Mouse (Mus musculus): ENCODE measurements around the gene C1qtnf7. TPM values are rescaled to one million over a fixed set of nuclear protein-coding genes. Genes with fewer than 3 reads are reported as not detected.
A peak's percentile ranks its signal among the peaks of the same experiment; 100 is the strongest.

The C1qtnf7 gene
- polyA plus RNA-seq, 1 experiment from 2014 or later = 1.2 TPM

- ATAC-seq (ENCODE audit: low read depth) = no peak
- no peak overlapping the region for H3K27ac ChIP-seq (ENCODE audit: low read length)
- H3K27me3 ChIP-seq (ENCODE audit: control insufficient read depth, insufficient read depth, low read depth, low read length) = no peaks in the 10 kb centered on the region
- no peaks in the 10 kb centered on the region for H3K9me3 ChIP-seq (replicated peaks; ENCODE audit: control insufficient read depth, low read length)
- WGBS (ENCODE audit: insufficient replicate concordance) = 35% methylated on average over 4 of the region's 4 CpGs
- no peaks in the 10 kb centered on the region for H3K36me3 ChIP-seq (ENCODE audit: control insufficient read depth, insufficient read depth)
- H3K9ac ChIP-seq (ENCODE audit: low read depth, low read length) = no peak overlapping the region
- no peak overlapping the region for H3K4me3 ChIP-seq (ENCODE audit: low read depth, low read length)
- H3K4me1 ChIP-seq (ENCODE audit: control insufficient read depth, low read depth, low read length) = no peaks in the 10 kb centered on the region
- no peak overlapping the region for H3K4me2 ChIP-seq (ENCODE audit: low read depth, low read length)
Observed at GRCm38 (mm10) chr5:43550444-43550843, 35.1 kb downstream of the C1qtnf7 start.

GRCm38 (mm10) chr5:43554871-43555270, 39.5 kb downstream of the C1qtnf7 start:
- no peaks in the 10 kb centered on the region for H3K36me3 ChIP-seq (ENCODE audit: control insufficient read depth, insufficient read depth)
- ATAC-seq (ENCODE audit: low read depth) = no peak
- no peaks in the 10 kb centered on the region for H3K4me1 ChIP-seq (ENCODE audit: control insufficient read depth, low read depth, low read length)
- H3K9me3 ChIP-seq (replicated peaks; ENCODE audit: control insufficient read depth, low read length) = no peaks in the 10 kb centered on the region
- no peak overlapping the region for H3K9ac ChIP-seq (ENCODE audit: low read depth, low read length)
- no peak overlapping the region for H3K27ac ChIP-seq (ENCODE audit: low read length)
- no peak overlapping the region for H3K4me3 ChIP-seq (ENCODE audit: low read depth, low read length)
- H3K27me3 ChIP-seq (ENCODE audit: control insufficient read depth, insufficient read depth, low read depth, low read length) = no peaks in the 10 kb centered on the region
- no peak overlapping the region for H3K4me2 ChIP-seq (ENCODE audit: low read depth, low read length)
- WGBS (ENCODE audit: insufficient replicate concordance) = 29% methylated on average over 2 of the region's 2 CpGs

- H3K27ac ChIP-seq (ENCODE audit: low read length) = no peak overlapping the region
- no peak for ATAC-seq (ENCODE audit: low read depth)
- no peak overlapping the region for H3K4me3 ChIP-seq (ENCODE audit: low read depth, low read length)
- no peaks in the 10 kb centered on the region for H3K27me3 ChIP-seq (ENCODE audit: control insufficient read depth, insufficient read depth, low read depth, low read length)
- no peak overlapping the region for H3K9ac ChIP-seq (ENCODE audit: low read depth, low read length)
- H3K36me3 ChIP-seq (ENCODE audit: control insufficient read depth, insufficient read depth) = no peaks in the 10 kb centered on the region
- H3K4me1 ChIP-seq (ENCODE audit: control insufficient read depth, low read depth, low read length) = no peaks in the 10 kb centered on the region
- H3K9me3 ChIP-seq (replicated peaks; ENCODE audit: control insufficient read depth, low read length) = no peaks in the 10 kb centered on the region
- H3K4me2 ChIP-seq (ENCODE audit: low read depth, low read length) = no peak overlapping the region
- 71% methylated on average over 6 of the region's 6 CpGs for WGBS (ENCODE audit: insufficient replicate concordance)
Observed at GRCm38 (mm10) chr5:43555406-43555805, 40.1 kb downstream of the C1qtnf7 start.

- no peaks in the 10 kb centered on the region for H3K27me3 ChIP-seq (ENCODE audit: control insufficient read depth, insufficient read depth, low read depth, low read length)
- no peaks in the 10 kb centered on the region for H3K4me1 ChIP-seq (ENCODE audit: control insufficient read depth, low read depth, low read length)
- no peaks in the 10 kb centered on the region for H3K9me3 ChIP-seq (replicated peaks; ENCODE audit: control insufficient read depth, low read length)
- H3K9ac ChIP-seq (ENCODE audit: low read depth, low read length) = no peak overlapping the region
- 72% methylated on average over 5 of the region's 5 CpGs for WGBS (ENCODE audit: insufficient replicate concordance)
- no peak overlapping the region for H3K4me3 ChIP-seq (ENCODE audit: low read depth, low read length)
- no peaks in the 10 kb centered on the region for H3K36me3 ChIP-seq (ENCODE audit: control insufficient read depth, insufficient read depth)
- H3K27ac ChIP-seq (ENCODE audit: low read length) = no peak overlapping the region
- H3K4me2 ChIP-seq (ENCODE audit: low read depth, low read length) = no peak overlapping the region
- no peak for ATAC-seq (ENCODE audit: low read depth)
Observed at GRCm38 (mm10) chr5:43557436-43557835, 42.1 kb downstream of the C1qtnf7 start.

GRCm38 (mm10) chr5:43561639-43562252, 46.4 kb downstream of the C1qtnf7 start:
- H3K27ac ChIP-seq (ENCODE audit: low read length) = no peak overlapping the region
- ATAC-seq (ENCODE audit: low read depth) = no peak
- 13% methylated on average over 2 of the region's 2 CpGs for WGBS (ENCODE audit: insufficient replicate concordance)

GRCm38 (mm10) chr5:43569720-43570359, 54.5 kb downstream of the C1qtnf7 start:
- H3K4me3 ChIP-seq (ENCODE audit: low read depth, low read length) = no peak overlapping the region
- WGBS (ENCODE audit: insufficient replicate concordance) = 34% methylated on average over 3 of the region's 3 CpGs
- H3K4me2 ChIP-seq (ENCODE audit: low read depth, low read length) = no peak overlapping the region
- no peak overlapping the region for H3K9ac ChIP-seq (ENCODE audit: low read depth, low read length)
- no peaks in the 10 kb centered on the region for H3K27me3 ChIP-seq (ENCODE audit: control insufficient read depth, insufficient read depth, low read depth, low read length)
- H3K36me3 ChIP-seq (ENCODE audit: control insufficient read depth, insufficient read depth) = no peaks in the 10 kb centered on the region
- no peak overlapping the region for H3K27ac ChIP-seq (ENCODE audit: low read length)
- no peaks in the 10 kb centered on the region for H3K4me1 ChIP-seq (ENCODE audit: control insufficient read depth, low read depth, low read length)
- peak; percentile 56 for ATAC-seq (ENCODE audit: low read depth)
- H3K9me3 ChIP-seq (replicated peaks; ENCODE audit: control insufficient read depth, low read length) = no peaks in the 10 kb centered on the region

More at GRCm38 (mm10) chr5:43561639-43562252, 46.4 kb downstream of the C1qtnf7 start:
- H3K9me3 ChIP-seq (replicated peaks; ENCODE audit: control insufficient read depth, low read length) = no peaks in the 10 kb centered on the region
- no peaks in the 10 kb centered on the region for H3K4me1 ChIP-seq (ENCODE audit: control insufficient read depth, low read depth, low read length)
- H3K9ac ChIP-seq (ENCODE audit: low read depth, low read length) = no peak overlapping the region
- H3K4me3 ChIP-seq (ENCODE audit: low read depth, low read length) = no peak overlapping the region
- no peaks in the 10 kb centered on the region for H3K27me3 ChIP-seq (ENCODE audit: control insufficient read depth, insufficient read depth, low read depth, low read length)
- no peak overlapping the region for H3K4me2 ChIP-seq (ENCODE audit: low read depth, low read length)
- H3K36me3 ChIP-seq (ENCODE audit: control insufficient read depth, insufficient read depth) = no peaks in the 10 kb centered on the region

- H3K4me2 ChIP-seq (ENCODE audit: low read depth, low read length) = no peak overlapping the region
- H3K36me3 ChIP-seq (ENCODE audit: control insufficient read depth, insufficient read depth) = no peaks in the 10 kb centered on the region
- no peak overlapping the region for H3K4me3 ChIP-seq (ENCODE audit: low read depth, low read length)
- no peaks in the 10 kb centered on the region for H3K9me3 ChIP-seq (replicated peaks; ENCODE audit: control insufficient read depth, low read length)
- ATAC-seq (ENCODE audit: low read depth) = no peak
- no peaks in the 10 kb centered on the region for H3K4me1 ChIP-seq (ENCODE audit: control insufficient read depth, low read depth, low read length)
- no peak overlapping the region for H3K27ac ChIP-seq (ENCODE audit: low read length)
- WGBS (ENCODE audit: insufficient replicate concordance) = 22% methylated on average over 2 of the region's 2 CpGs
- H3K27me3 ChIP-seq (ENCODE audit: control insufficient read depth, insufficient read depth, low read depth, low read length) = no peaks in the 10 kb centered on the region
- H3K9ac ChIP-seq (ENCODE audit: low read depth, low read length) = no peak overlapping the region
Observed at GRCm38 (mm10) chr5:43582876-43583275, 67.5 kb downstream of the C1qtnf7 start.

- WGBS (ENCODE audit: insufficient replicate concordance) = 61% methylated on average over 6 of the region's 6 CpGs
Observed at GRCm38 (mm10) chr5:43583326-43584120, 68.2 kb downstream of the C1qtnf7 start.

GRCm38 (mm10) chr5:43584464-43584863, 69.1 kb downstream of the C1qtnf7 start:
- no peak overlapping the region for H3K9ac ChIP-seq (ENCODE audit: low read depth, low read length)
- H3K27me3 ChIP-seq (ENCODE audit: control insufficient read depth, insufficient read depth, low read depth, low read length) = no peaks in the 10 kb centered on the region
- H3K4me2 ChIP-seq (ENCODE audit: low read depth, low read length) = no peak overlapping the region
- no peaks in the 10 kb centered on the region for H3K36me3 ChIP-seq (ENCODE audit: control insufficient read depth, insufficient read depth)
- no peak for ATAC-seq (ENCODE audit: low read depth)
- H3K27ac ChIP-seq (ENCODE audit: low read length) = no peak overlapping the region
- 9% methylated on average over 1 of the region's 1 CpGs for WGBS (ENCODE audit: insufficient replicate concordance)
- H3K4me1 ChIP-seq (ENCODE audit: control insufficient read depth, low read depth, low read length) = no peaks in the 10 kb centered on the region
- no peak overlapping the region for H3K4me3 ChIP-seq (ENCODE audit: low read depth, low read length)
- no peaks in the 10 kb centered on the region for H3K9me3 ChIP-seq (replicated peaks; ENCODE audit: control insufficient read depth, low read length)

More at GRCm38 (mm10) chr5:43583326-43584120, 68.2 kb downstream of the C1qtnf7 start:
- H3K9ac ChIP-seq (ENCODE audit: low read depth, low read length) = no peak overlapping the region
- no peak overlapping the region for H3K27ac ChIP-seq (ENCODE audit: low read length)
- H3K4me3 ChIP-seq (ENCODE audit: low read depth, low read length) = no peak overlapping the region
- no peak overlapping the region for H3K4me2 ChIP-seq (ENCODE audit: low read depth, low read length)
- H3K9me3 ChIP-seq (replicated peaks; ENCODE audit: control insufficient read depth, low read length) = no peaks in the 10 kb centered on the region
- H3K27me3 ChIP-seq (ENCODE audit: control insufficient read depth, insufficient read depth, low read depth, low read length) = no peaks in the 10 kb centered on the region
- no peak for ATAC-seq (ENCODE audit: low read depth)
- H3K4me1 ChIP-seq (ENCODE audit: control insufficient read depth, low read depth, low read length) = no peaks in the 10 kb centered on the region
- no peaks in the 10 kb centered on the region for H3K36me3 ChIP-seq (ENCODE audit: control insufficient read depth, insufficient read depth)
